Mouse (Mus musculus): Measurements from ENCODE around the gene Plxnc1. TPM values are rescaled to one million over a fixed set of nuclear protein-coding genes. Genes with fewer than 3 reads are reported as not detected.

Plxnc1 gene
- total RNA-seq, 2 experiments from 2014 or later: 13.4 to 14.1 TPM

- ATAC-seq (replicated peaks; ENCODE audit: poor library complexity, severe bottlenecking): no peak
These were observed 54.9 kb downstream of the Plxnc1 start for GRCm38 (mm10) chr10:94889735-94890134.

DNA sequence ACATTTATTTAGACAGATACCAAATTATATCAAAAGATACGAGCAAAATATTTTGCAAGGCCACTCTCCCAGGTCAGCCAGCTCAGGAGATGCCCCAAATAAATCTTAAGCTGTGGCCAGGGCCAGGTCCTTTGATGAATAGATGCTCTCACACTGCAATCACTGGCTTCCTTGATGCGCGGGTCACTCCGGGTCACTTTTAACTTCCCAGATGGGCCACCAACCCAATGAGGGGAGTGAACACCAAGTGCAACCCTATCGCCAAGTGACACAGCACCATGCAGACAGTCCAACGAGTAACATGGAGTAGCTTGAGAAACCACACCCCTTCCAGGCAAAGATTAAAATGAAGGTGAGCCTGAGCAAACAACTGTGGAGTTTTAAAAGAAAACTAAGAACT, 61.4 kb downstream of the Plxnc1 start:
- no peak for ATAC-seq (replicated peaks; ENCODE audit: poor library complexity, severe bottlenecking)

DNA sequence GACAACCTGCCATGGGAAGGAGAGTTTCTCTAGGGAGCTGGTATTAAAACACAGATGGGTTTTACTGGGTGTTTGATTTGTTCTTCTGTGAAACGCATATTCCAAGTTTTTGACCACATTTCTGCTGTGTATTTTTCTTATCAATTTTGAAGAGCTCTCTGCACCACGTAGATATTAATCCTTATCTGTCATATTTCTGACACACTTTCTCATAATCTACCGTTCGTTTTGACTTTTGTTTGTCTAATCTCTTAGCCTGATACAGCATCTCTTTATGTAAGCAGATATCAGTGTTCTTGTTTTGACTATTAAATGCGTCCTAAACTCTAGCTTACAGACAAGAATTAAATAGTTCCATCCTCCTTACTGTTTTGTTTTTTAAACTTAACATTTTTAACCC, 73.1 kb downstream of the Plxnc1 start:
- ATAC-seq (replicated peaks; ENCODE audit: poor library complexity, severe bottlenecking): no peak

GRCm38 (mm10) chr10:94871102-94871501, 73.5 kb downstream of the Plxnc1 start:
- ATAC-seq (replicated peaks; ENCODE audit: poor library complexity, severe bottlenecking): no peak

DNA sequence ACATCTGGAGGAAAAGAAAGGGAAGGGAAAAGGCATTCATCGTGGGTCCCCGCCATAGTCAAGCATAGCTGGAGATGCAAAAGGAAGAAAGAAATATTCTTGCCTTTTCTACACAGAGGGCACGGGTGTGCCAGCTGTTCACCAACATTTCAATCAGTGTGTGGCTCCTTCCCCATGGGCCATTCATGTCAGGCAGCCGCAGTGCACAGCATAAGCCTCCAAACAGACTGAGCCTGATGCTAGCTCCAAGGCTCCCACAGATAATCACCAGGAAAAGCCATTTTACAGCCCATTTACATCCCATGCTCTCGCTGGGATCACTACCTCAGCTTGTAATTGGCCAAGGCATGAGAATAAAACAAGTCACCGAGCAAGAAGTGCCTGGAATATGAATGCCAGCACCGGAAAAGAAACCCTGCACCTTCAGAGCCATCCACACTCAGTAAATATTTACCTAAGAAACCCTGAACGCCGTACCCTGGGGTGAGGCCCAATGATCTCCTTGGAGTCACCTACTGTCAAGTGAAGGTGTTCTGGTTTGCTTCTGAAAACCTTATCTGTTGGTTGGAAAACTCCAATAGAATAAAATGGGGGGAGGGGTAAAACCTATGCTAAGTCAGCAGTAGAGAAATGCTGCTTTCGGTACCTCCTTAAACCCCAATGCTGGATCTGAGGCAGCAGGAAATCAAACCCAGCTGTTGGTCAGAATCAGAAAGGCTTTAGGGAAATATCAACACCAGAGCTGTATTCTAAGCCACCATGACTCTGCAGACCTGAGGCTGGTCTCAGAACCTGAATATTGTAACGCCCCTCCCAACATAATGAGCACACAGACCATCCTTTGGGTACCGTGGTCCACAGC, 77.4 kb downstream of the Plxnc1 start:
- no peak for ATAC-seq (replicated peaks; ENCODE audit: poor library complexity, severe bottlenecking)

DNA sequence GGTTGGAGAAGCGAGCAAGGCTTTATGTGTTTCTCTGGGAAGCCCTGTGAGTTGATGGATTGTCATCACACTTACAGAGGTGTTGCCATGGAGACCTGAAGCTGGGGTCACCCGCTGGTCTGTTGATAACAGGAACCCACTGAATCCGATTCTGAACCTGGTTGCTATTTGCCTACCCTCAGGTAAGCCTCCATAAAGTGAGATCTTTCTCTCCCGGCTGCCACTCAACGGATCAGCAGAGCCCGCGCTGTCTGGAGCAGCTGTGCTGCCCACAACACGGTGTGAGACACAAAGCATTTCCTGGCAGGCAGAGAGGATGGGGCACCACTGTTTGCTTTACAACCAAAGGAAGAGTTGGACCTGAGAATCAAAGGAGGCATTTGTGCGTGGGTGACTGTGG, 79.4 kb downstream of the Plxnc1 start:
- no peak for ATAC-seq (replicated peaks; ENCODE audit: poor library complexity, severe bottlenecking)

DNA sequence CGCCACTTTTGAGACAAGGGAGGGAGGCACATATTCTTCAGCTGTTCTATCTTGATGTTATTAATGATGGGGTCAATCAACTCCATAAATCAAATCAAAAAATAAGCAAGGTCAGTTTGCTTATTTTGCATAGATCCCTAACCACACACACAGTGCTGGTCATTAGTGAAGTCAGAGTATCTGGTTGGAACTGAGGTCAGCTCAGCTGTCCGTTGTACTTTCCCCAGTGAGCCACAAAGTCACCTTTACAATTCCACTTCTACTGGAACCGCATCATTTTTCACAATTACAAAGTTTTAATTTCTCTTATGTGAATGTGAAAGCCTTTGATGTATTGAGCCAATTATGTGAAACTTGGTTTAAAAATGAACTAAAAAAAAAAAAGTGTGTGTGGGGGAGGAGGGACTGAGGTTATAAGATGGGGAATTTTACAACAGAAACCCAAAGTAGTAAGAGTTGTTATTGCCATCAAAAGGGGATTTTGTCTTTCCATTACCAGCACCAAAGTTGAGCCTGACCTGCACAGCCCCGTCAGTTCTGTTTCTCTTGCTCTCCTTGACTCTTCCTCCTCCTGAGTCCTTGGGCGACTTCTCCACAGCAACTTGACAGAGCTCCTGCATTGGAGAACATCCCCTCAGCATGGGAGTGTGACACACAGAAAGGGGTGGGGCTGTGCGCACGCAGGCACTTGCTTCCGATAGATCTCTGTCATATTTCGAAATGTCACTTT, 80.3 kb downstream of the Plxnc1 start:
- ATAC-seq (replicated peaks; ENCODE audit: poor library complexity, severe bottlenecking): no peak

DNA sequence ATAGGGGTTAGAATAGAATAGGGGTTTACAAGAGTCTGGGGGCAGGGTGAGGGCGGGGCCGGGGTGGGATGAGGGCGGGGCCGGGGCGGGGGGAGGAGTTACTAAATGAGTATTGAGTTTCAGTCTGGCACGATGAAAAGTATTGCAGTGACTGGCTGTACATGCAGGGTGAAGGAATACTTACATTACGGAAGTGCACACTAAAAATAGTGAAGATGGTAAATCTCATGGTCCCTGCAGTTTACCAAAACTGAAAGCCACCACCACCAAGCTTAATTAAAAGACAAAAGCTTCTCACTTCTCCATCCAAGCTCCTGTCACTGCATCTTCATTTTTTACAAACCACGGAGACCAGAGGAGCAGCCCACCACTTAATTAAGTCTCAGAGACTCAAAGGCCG, 81.4 kb downstream of the Plxnc1 start:
- ATAC-seq (replicated peaks; ENCODE audit: poor library complexity, severe bottlenecking): no peak

GRCm38 (mm10) chr10:94860870-94861269, 83.8 kb downstream of the Plxnc1 start:
- ATAC-seq (replicated peaks; ENCODE audit: poor library complexity, severe bottlenecking): no peak

- ATAC-seq (replicated peaks; ENCODE audit: poor library complexity, severe bottlenecking): peak; percentile 62
These were observed 86.2 kb downstream of the Plxnc1 start for GRCm38 (mm10) chr10:94858277-94859033.

GRCm38 (mm10) chr10:94850565-94850964, 94.1 kb downstream of the Plxnc1 start:
- no peak for ATAC-seq (replicated peaks; ENCODE audit: poor library complexity, severe bottlenecking)

DNA sequence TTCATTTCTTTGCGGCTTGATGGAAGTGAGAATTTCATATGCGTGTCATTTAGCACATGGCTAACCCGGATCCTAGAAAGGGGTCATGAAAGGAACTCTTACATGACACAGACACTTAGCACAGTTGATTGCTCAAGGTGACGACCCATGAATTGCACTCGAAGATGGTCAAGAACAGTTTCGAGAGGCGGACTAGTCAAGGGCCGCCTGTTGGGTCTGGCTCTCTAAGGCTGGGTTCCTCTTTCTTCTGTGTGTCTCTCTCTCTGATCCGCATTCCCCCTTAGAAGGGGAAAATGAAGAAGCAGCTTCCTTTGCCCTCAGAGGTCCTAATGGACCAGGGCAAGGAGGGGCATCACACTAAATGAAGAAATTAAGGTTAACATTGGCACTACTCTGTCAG, 94.7 kb downstream of the Plxnc1 start:
- ATAC-seq (replicated peaks; ENCODE audit: poor library complexity, severe bottlenecking): peak; percentile 81

DNA sequence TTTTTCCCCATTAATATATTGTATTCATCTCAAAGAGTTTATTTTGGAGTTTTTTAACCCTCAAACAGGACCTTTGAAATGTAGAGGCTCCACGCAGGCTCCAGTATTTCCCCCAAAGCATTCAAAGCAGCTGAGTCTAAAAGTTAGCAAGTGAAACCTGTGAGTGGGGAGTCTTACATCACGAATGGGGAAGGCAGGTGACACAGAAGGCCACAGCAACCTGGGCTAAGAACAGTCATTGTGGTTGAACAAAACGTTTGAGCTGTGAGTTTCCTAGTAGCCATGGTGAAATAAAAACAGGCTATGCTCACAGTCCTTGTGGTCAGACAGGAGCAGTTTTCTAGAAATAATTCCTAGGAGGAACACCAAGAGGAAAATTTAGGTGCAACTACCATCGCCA, 95.3 kb downstream of the Plxnc1 start:
- ATAC-seq (replicated peaks; ENCODE audit: poor library complexity, severe bottlenecking): peak; percentile 23

- ATAC-seq (replicated peaks; ENCODE audit: poor library complexity, severe bottlenecking): peak; percentile 33
These were observed 96.3 kb downstream of the Plxnc1 start for GRCm38 (mm10) chr10:94848344-94848743.

DNA sequence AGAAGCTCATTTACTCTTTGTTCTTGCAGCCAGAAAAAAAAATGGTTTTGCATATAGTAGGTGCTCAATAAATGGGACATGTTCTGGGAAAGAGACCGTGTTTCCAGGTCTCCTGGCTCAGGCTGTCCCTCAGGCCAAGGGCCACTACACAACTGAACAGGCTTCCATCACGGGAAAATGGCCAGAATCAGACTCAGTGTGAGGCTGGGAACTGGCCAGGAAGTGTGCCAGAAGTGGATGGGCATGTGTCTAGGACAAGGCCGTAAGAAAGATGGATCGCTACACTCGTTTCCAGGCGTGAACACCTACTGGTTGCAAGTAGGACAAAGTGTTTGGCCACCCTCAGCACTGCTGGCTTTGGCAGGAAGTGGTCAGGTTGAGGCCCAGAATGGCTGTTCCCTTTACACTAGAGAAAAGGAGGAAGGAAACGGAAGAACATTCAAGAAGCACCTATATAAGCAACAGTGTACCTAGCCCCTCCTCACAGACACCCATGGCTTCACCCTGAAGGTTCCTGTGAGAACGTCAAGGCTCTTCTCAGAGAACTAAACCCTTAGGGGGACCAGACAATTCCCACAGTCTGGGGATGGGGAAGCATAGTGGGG, 98.0 kb downstream of the Plxnc1 start:
- peak; percentile 48 for ATAC-seq (replicated peaks; ENCODE audit: poor library complexity, severe bottlenecking)

DNA sequence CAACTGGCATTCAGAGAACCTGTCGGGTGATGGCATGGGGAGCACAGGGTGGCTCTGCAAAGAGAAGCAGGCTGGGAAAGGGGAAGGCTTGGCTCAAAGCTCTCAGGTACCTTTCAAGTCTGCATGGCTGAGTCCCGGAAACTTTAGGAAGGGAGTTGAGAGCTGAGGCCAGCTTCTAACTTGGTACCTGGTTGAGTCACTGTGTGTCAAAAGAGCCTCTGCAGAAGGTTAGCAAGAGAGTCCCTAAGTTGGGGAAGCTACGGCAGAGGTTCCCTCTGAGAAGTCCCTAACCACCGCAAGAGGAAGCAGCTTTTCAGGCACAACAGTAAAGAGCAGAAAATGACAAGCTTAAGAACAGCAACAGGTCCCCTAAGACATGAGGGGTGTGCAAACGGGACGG, 99.9 kb downstream of the Plxnc1 start:
- ATAC-seq (replicated peaks; ENCODE audit: poor library complexity, severe bottlenecking): peak; percentile 58

DNA sequence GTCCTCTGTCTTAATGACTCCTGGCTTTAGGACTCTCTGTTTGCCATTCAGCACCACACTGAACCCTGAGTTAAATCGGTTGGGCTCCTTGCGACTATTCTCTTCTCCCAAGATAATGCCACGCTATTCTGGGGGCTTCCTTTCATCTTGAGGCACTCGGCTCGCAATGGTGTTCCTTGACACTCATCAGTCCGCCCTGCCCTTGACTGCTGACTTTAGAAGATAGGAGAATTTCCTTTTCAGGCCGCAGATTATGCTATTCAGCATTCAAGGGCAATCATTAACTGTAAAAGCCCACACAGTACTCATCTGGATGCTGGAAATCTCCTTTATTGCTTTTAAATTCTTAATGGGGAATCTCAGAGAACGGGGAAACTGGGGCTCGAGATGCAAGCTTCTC, 108.8 kb downstream of the Plxnc1 start:
- ATAC-seq (replicated peaks; ENCODE audit: poor library complexity, severe bottlenecking): no peak

DNA sequence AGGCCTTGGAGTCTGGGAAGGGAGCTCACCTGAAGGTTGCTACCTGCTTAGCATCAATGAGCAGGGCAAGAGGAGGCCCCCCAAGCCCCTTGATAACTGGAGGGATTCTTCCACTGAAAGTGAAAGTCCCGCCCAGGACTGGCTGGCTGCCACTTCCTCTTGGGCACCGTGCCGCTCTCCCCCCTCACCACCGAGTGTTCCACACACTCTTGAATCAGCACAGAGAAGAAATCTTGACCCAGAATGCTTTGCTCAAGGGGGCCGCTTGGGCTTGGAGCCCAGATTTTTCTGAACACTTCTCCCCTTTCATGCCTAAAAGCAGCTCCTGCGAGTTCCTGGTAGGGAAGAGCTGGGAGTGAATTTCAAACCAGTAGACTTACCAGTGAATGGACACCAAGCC, 115.2 kb downstream of the Plxnc1 start:
- peak; percentile 52 for ATAC-seq (replicated peaks; ENCODE audit: poor library complexity, severe bottlenecking)

DNA sequence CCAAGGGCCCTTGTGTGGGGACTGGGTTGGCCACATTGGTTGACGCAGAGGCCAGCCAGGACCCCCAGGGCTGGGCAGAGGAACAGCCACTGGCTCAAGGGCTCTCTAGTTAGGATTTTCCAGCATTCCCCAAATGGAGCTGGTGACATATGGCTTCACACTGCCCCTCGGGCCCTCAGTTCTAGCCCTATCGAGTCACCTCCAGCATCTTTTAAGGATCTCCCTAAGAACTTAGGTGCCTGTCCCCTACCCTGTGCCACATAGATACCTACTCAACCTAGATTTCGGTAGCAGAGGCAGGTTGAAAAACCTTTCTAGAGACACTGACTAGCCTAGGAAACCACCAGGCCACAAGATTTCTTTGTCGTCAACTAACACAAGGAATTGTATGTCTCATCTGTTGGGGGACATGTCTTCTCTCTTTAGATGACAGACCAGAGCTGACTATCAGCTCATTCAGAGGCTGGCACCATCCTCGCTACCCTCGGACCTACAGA, 115.9 kb downstream of the Plxnc1 start:
- ATAC-seq (replicated peaks; ENCODE audit: poor library complexity, severe bottlenecking): no peak
